14 mouse cellular contexts compared by ENCODE assay signal in the genomic region with DNA sequence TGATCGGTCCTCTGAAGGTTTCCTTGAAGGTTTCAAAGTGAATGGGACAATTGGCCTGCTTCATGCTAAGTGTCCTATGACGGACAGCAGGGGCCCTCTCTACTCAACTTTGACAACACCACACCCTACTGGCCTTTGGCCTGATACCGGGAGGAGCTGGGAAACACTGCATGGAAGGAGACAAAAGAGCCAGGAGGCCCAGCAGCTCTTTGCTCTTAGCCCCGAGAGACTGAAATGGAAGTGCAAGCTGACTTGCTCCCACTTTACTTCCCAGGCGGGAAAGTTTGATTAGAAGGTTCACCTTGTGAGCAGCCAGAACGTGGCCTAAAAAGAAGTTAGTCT. TPM values are rescaled to one million over a fixed set of nuclear protein-coding genes. Genes with fewer than 3 reads are reported as not detected.
DNase-seq lines count a peak whose midpoint lies in the region; ATAC-seq lines count a peak whose summit lies in the region.
"Had no signal": no experiment of that assay in that cellular context is flagged by ENCODE, and none has a peak within 500 bp of the region (broad histone marks: within the 10 kb centered on the region; RNA-seq: fewer than 3 reads in every experiment).

No protein-coding gene starts in this region.

- H3K4me1 ChIP-seq in hindbrain, embryonic 10.5 days (replicated peaks): peaks cover 46% of the 10 kb centered on the region
- H3K4me1 ChIP-seq in hindbrain, embryonic 16.5 days (ENCODE audit: control insufficient read depth, insufficient read depth, low read depth, low read length): peaks cover 16% of the 10 kb centered on the region
- peaks cover 57% of the 10 kb centered on the region for H3K4me1 ChIP-seq in midbrain, embryonic 10.5 days
- peaks cover 47% of the 10 kb centered on the region for H3K4me1 ChIP-seq in midbrain, embryonic 15.5 days

- 20% methylated on average over 6 of the region's 6 CpGs for WGBS in hindbrain, embryonic 10.5 days
- WGBS in hindbrain, embryonic 16.5 days: 28% methylated on average over 6 of the region's 6 CpGs
- 22% methylated on average over 6 of the region's 6 CpGs for WGBS in midbrain, embryonic 10.5 days
- WGBS in midbrain, embryonic 15.5 days: 30% methylated on average over 6 of the region's 6 CpGs

- H3K27ac ChIP-seq in hindbrain, embryonic 10.5 days: no peak overlapping the region; the same call in 1 of the 2 replicates
- H3K27ac ChIP-seq in hindbrain, embryonic 16.5 days (ENCODE audit: low read depth, low read length): no peak overlapping the region
- peak overlapping the region; percentile 69; the same call in 1 of the 2 replicates for H3K27ac ChIP-seq in midbrain, embryonic 10.5 days (replicated peaks)
- no peak overlapping the region for H3K27ac ChIP-seq in midbrain, embryonic 15.5 days
- H3K27ac ChIP-seq: embryonic facial prominence, embryonic 13.5 days; forebrain, embryonic 13.5 days; gastrocnemius, adult 2 months; left cerebral cortex, adult 2 months; lung, embryonic 15.5 days had no signal

- no peak overlapping the region for H3K9ac ChIP-seq in hindbrain, embryonic 16.5 days (ENCODE audit: low read depth, low read length)
- H3K9ac ChIP-seq in midbrain, embryonic 15.5 days: no peak overlapping the region
- H3K9ac ChIP-seq: lung, embryonic 15.5 days had no signal

- peak overlapping the region; percentile 5; the same call in 1 of the 2 replicates for H3K4me3 ChIP-seq in hindbrain, embryonic 10.5 days
- no peak overlapping the region for H3K4me3 ChIP-seq in hindbrain, embryonic 16.5 days (ENCODE audit: low read length)
- H3K4me3 ChIP-seq in midbrain, embryonic 10.5 days: peak overlapping the region; percentile 61
- H3K4me3 ChIP-seq in midbrain, embryonic 15.5 days: no peak overlapping the region

- H3K9me3 ChIP-seq in hindbrain, embryonic 10.5 days: no peaks in the 10 kb centered on the region
- H3K9me3 ChIP-seq in hindbrain, embryonic 16.5 days (ENCODE audit: control insufficient read depth, low read length): no peaks in the 10 kb centered on the region
- H3K9me3 ChIP-seq in midbrain, embryonic 10.5 days (replicated peaks): no peaks in the 10 kb centered on the region
- H3K9me3 ChIP-seq in midbrain, embryonic 15.5 days: no peaks in the 10 kb centered on the region
- H3K9me3 ChIP-seq: embryonic facial prominence, embryonic 13.5 days; forebrain, embryonic 13.5 days; lung, embryonic 15.5 days had no signal

- no peak for ATAC-seq in hindbrain, embryonic 16.5 days
- ATAC-seq in midbrain, embryonic 15.5 days (replicated peaks): no peak
- ATAC-seq: CD4-positive, CD25-positive, alpha-beta regulatory T cell, adult 4 months; forebrain, embryonic 13.5 days had no signal

- no peak overlapping the region for H3K4me2 ChIP-seq in hindbrain, embryonic 16.5 days (ENCODE audit: low read length)
- H3K4me2 ChIP-seq in midbrain, embryonic 15.5 days: no peak overlapping the region

- H3K36me3 ChIP-seq in hindbrain, embryonic 10.5 days: no peaks in the 10 kb centered on the region
- no peaks in the 10 kb centered on the region for H3K36me3 ChIP-seq in hindbrain, embryonic 16.5 days (ENCODE audit: control insufficient read depth, insufficient read depth, low read length)
- H3K36me3 ChIP-seq in midbrain, embryonic 10.5 days: no peaks in the 10 kb centered on the region
- no peaks in the 10 kb centered on the region for H3K36me3 ChIP-seq in midbrain, embryonic 15.5 days (replicated peaks)
- H3K36me3 ChIP-seq: embryonic facial prominence, embryonic 13.5 days; lung, embryonic 15.5 days had no signal

- DNase-seq in hindbrain, embryonic 10.5 days (ENCODE audit: low spot score): no peak
- peak; percentile 28 for DNase-seq in midbrain, embryonic 10.5 days (ENCODE audit: low spot score)
- DNase-seq in embryo, embryonic 10.5 days (ENCODE audit: low spot score): peak; percentile 41
- peak; percentile 25 for DNase-seq in retina, postnatal 1 day
- DNase-seq in right cerebral cortex, postnatal 36 days (ENCODE audit: low spot score in 2 of 2): no peak
- DNase-seq: gastrocnemius, adult 2 months; thymus, postnatal 14 days had no signal

- H3K27me3 ChIP-seq in hindbrain, embryonic 10.5 days (ENCODE audit: insufficient read depth, poor library complexity, severe bottlenecking): peaks cover 47% of the 10 kb centered on the region
- H3K27me3 ChIP-seq in hindbrain, embryonic 16.5 days (replicated peaks; ENCODE audit: control insufficient read depth, insufficient read depth, low read length): no peaks in the 10 kb centered on the region; the same call in 1 of the 2 replicates
- H3K27me3 ChIP-seq in midbrain, embryonic 10.5 days (ENCODE audit: low read depth, poor library complexity, severe bottlenecking): peaks cover 54% of the 10 kb centered on the region
- peaks cover 4% of the 10 kb centered on the region; the same call in 1 of the 2 replicates for H3K27me3 ChIP-seq in midbrain, embryonic 15.5 days (replicated peaks)

RNA-seq across cellular contexts. Expression of a gene that starts 0.9 kb away (rescaled TPM):
- 1.1 and 1.8 TPM in 2 replicates for polyA plus RNA-seq in hindbrain, embryonic 10.5 days (2016; fragmentation: Nextera tagmentation; extraction: Ambion mirVana)
- 13.5 and 14.0 TPM in 2 replicates for polyA plus RNA-seq in hindbrain, embryonic 16.5 days (2015; fragmentation: Nextera tagmentation; extraction: Ambion mirVana)
- 1.3 and 1.5 TPM in 2 replicates for polyA plus RNA-seq in midbrain, embryonic 10.5 days (2016; fragmentation: Nextera tagmentation; extraction: Ambion mirVana)
- polyA plus RNA-seq in midbrain, embryonic 15.5 days (2015; fragmentation: Nextera tagmentation; extraction: Ambion mirVana): 18.2 and 19.3 TPM in 2 replicates

Comparison
In these comparisons a context has a peak if more than half of its experiments do, and no peak if none do; other contexts are left out.
1. H3K4me3 ChIP-seq: peak in hindbrain, embryonic 10.5 days (single experiment) and midbrain, embryonic 10.5 days (single experiment); none in hindbrain, embryonic 16.5 days (single experiment) and midbrain, embryonic 15.5 days (single experiment).
2. DNase-seq: peak in midbrain, embryonic 10.5 days (single experiment), embryo, embryonic 10.5 days (single experiment) and retina, postnatal 1 day (single experiment); none in hindbrain, embryonic 10.5 days (single experiment) and right cerebral cortex, postnatal 36 days (0 of 2).